Mouse (Mus musculus) ovary, adult 18-20 months (tissue): ENCODE measurements around the gene Ak2.

Experiments used
- DNase-seq: peaks from one replicate; pipeline ENCODE4 v3.0.0; 2022; ENCODE audit warnings: low spot score, mixed read lengths

Gene Ak2

GRCm38 (mm10) chr4:129048501-129049305 lies 56.9 kb downstream of the Ak2 start:
- DNase-seq: peak; percentile 84

GRCm38 (mm10) chr4:129049306-129050011 lies 57.7 kb downstream of the Ak2 start:
- DNase-seq: no peak

- no peak for DNase-seq
Measured at GRCm38 (mm10) chr4:129050365-129050764, 58.6 kb downstream of the Ak2 start.

- DNase-seq: no peak
Measured at GRCm38 (mm10) chr4:129050901-129051417, 59.2 kb downstream of the Ak2 start.

GRCm38 (mm10) chr4:129051461-129052183 lies 59.9 kb downstream of the Ak2 start:
- no peak for DNase-seq

GRCm38 (mm10) chr4:129054757-129055156 lies 63.0 kb downstream of the Ak2 start:
- DNase-seq: no peak

GRCm38 (mm10) chr4:129055562-129055961 lies 63.8 kb downstream of the Ak2 start:
- no peak for DNase-seq

- peak; percentile 93 for DNase-seq
Measured at GRCm38 (mm10) chr4:129057533-129058206, 65.9 kb downstream of the Ak2 start.

- no peak for DNase-seq
Measured at GRCm38 (mm10) chr4:129058207-129059092, 66.7 kb downstream of the Ak2 start, which contains the start of gene Rnf19b. Rnf19b (plus strand) TSS chr4:129058271.

GRCm38 (mm10) chr4:129059125-129059551 lies 67.4 kb downstream of the Ak2 start:
- no peak for DNase-seq

GRCm38 (mm10) chr4:129059922-129060321 lies 68.2 kb downstream of the Ak2 start:
- no peak for DNase-seq
